Mouse (Mus musculus) skeletal muscle tissue, adult 2 months (tissue): Measurements from ENCODE around the gene Rnf6.

Source experiments
- DNase-seq: peaks from one replicate; pipeline ENCODE4 v3.0.0-alpha.2; 2012; ENCODE audit warnings: low read depth, low spot score

The Rnf6 gene

GRCm38 (mm10) chr5:146220879-146221714 lies at the start of gene Rnf6:
Rnf6 (minus strand) TSS chr5:146221555.
- peak; percentile 95 for DNase-seq

- no peak for DNase-seq
Observed at GRCm38 (mm10) chr5:146270593-146270992, 49.2 kb upstream of the Rnf6 start.

- DNase-seq = no peak
Observed at GRCm38 (mm10) chr5:146267776-146268175, 46.4 kb upstream of the Rnf6 start.

GRCm38 (mm10) chr5:146265934-146266591 lies 44.7 kb upstream of the Rnf6 start:
- no peak for DNase-seq

- DNase-seq = no peak
Observed at GRCm38 (mm10) chr5:146260003-146260402, 38.6 kb upstream of the Rnf6 start.

- DNase-seq = peak; percentile 18
Observed at GRCm38 (mm10) chr5:146253644-146254043, 32.3 kb upstream of the Rnf6 start.

- no peak for DNase-seq
Observed at GRCm38 (mm10) chr5:146251663-146252429, 30.5 kb upstream of the Rnf6 start.

GRCm38 (mm10) chr5:146250369-146251075 lies 29.2 kb upstream of the Rnf6 start:
- DNase-seq = no peak

GRCm38 (mm10) chr5:146248746-146249145 lies 27.4 kb upstream of the Rnf6 start:
- DNase-seq = peak; percentile 63

- DNase-seq = no peak
Observed at GRCm38 (mm10) chr5:146247709-146248108, 26.4 kb upstream of the Rnf6 start.

GRCm38 (mm10) chr5:146246386-146246785 lies 25.0 kb upstream of the Rnf6 start:
- DNase-seq = no peak

- DNase-seq = no peak
Observed at GRCm38 (mm10) chr5:146245646-146246370, 24.5 kb upstream of the Rnf6 start.

- DNase-seq = no peak
Observed at GRCm38 (mm10) chr5:146245193-146245592, 23.8 kb upstream of the Rnf6 start.

GRCm38 (mm10) chr5:146241202-146241601 lies 19.8 kb upstream of the Rnf6 start:
- no peak for DNase-seq

- DNase-seq = no peak
Observed at GRCm38 (mm10) chr5:146240771-146241170, 19.4 kb upstream of the Rnf6 start.

GRCm38 (mm10) chr5:146238274-146238673 lies 16.9 kb upstream of the Rnf6 start:
- no peak for DNase-seq

GRCm38 (mm10) chr5:146234336-146234735 lies 13.0 kb upstream of the Rnf6 start:
- DNase-seq = no peak

GRCm38 (mm10) chr5:146232816-146233215 lies 11.5 kb upstream of the Rnf6 start:
- DNase-seq = no peak

- DNase-seq = no peak
Observed at GRCm38 (mm10) chr5:146232056-146232675, 10.8 kb upstream of the Rnf6 start.

GRCm38 (mm10) chr5:146231655-146231996 lies 10.3 kb upstream of the Rnf6 start:
- no peak for DNase-seq
